Mouse (Mus musculus) ovary, postnatal 36 days (tissue): ENCODE measurements around the gene Stau1.

Experiments
- DNase-seq: peaks from one replicate; pipeline ENCODE4 v3.0.0; 2022; ENCODE audit warnings: low spot score, mixed read lengths

Gene Stau1

GRCm38 (mm10) chr2:166909729-166910128, 86.4 kb downstream of the Stau1 start:
- no peak for DNase-seq

GRCm38 (mm10) chr2:166906523-166907182, 89.4 kb downstream of the Stau1 start:
- DNase-seq = peak; percentile 15

DNA sequence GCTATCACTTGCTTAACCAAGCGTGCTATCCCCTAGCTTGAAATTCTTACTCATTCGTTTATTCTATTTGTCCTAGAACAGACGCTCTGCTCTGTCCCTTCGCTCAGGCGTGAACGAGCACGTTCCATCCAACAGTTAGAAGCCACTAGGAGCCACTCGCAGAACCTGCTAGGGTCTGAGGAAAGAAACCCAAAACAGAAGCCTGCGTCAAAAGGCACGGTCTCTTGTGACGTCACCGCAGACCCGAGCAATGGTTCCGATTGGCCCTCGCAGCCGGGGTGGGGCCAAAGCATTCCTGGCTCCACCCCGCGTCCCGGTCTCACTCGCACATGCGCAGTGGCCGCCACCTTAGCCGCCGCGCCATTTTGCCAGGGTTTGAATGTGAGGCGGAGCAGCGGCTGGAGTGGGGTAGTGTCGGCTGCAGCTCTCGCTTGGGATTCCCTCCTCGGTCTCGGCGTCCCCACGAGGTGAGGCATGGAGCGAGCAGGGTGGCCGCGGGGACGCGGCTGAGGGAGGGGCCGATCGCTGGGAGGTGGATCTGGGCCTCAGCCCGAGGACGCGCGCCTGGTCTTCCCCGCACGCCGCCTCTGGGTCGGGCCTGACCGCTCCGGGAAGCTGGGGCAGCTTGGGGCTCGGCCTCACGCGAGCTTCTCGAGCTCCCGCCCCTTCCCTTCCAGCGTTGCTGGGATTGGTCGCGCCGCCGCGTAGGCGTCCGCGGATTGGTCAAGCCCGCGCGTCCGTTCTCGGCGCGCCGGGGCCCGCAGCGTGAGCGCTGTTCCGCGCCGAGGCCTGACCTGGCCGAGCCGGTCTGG, 90.2 kb downstream of the Stau1 start, which contains the start of gene Cse1l:
Cse1l (plus strand) TSS at position 330 of the 812 bp plus-strand sequence.
- DNase-seq = peak; percentile 98

DNA sequence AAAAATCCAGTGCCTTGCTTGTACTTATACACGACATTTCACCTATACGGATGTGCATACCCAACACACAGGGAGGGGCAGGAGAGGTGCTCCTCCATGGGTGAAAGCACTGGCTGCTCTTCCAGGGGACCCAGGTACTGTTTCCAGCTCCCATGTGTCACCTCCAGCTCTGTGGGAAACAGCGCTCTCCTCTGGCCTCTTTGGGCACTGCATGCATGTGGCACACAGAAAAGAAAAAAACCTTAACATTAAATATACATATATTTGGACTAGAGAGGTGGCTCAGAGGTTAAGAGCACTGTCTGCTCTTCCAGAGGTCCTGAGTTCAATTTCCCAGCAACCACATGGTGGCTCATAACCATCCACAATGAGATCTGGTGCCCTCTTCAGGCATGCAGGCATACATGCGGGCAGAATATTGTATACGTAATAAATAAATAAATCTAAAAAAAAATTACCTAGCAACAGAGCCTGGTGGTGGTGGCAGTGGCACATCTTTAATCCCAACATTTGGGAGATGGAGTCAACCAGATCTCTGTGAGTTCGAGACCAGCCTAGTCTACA, 92.3 kb downstream of the Stau1 start:
- no peak for DNase-seq

GRCm38 (mm10) chr2:166900792-166901505, 95.2 kb downstream of the Stau1 start:
- DNase-seq = no peak

- no peak for DNase-seq
Observed at GRCm38 (mm10) chr2:166899746-166900145, 96.4 kb downstream of the Stau1 start.

- no peak for DNase-seq
Observed at GRCm38 (mm10) chr2:166899161-166899560, 96.9 kb downstream of the Stau1 start.
